Mouse (Mus musculus) embryonic facial prominence, embryonic 14.5 days (tissue): ENCODE measurements around the gene Gm3194. TPM values are rescaled to one million over a fixed set of nuclear protein-coding genes. Genes with fewer than 3 reads are reported as not detected.
"Not testable (repeated sequence)": the region's sequence is repeated elsewhere in the genome, so short reads cannot be mapped to it uniquely, and the experiment has no call there.

ENCODE experiments used
- ATAC-seq: fragments of 200-750 bp; cut with Nextera tagmentation; 2 replicates; pipeline ENCODE4 v1.8.0; 2017; ENCODE audit warnings: low read depth, moderate number of reproducible peaks, moderate TSS enrichment
- DNase-seq: peaks from one replicate; pipeline ENCODE4 v3.0.0-alpha.2; 2015; ENCODE audit warnings: low spot score
- H3K27ac ChIP-seq: fragments of 300-500 bp; sonication (generic); replicated peaks from 2 replicates; pipeline ENCODE4 v1.5.1; 2014; ENCODE audit warnings: low read depth, mild to moderate bottlenecking, low read length, moderate library complexity
- H3K27me3 ChIP-seq: fragments of 300-500 bp; sonication (generic); replicated peaks from 2 replicates; pipeline ENCODE4 v1.6.1; 2014; ENCODE audit warnings: low read length; ENCODE audit not compliant: control insufficient read depth, insufficient read depth
- H3K36me3 ChIP-seq: fragments of 300-500 bp; sonication (generic); 2 replicates; pipeline ENCODE4 v1.6.1; 2014; ENCODE audit warnings: low read length, mixed read lengths; ENCODE audit not compliant: control insufficient read depth, insufficient read depth
- H3K4me1 ChIP-seq: fragments of 300-500 bp; sonication (generic); 2 replicates; pipeline ENCODE4 v1.6.1; 2014; ENCODE audit warnings: antibody characterized with exemption, low read length; ENCODE audit not compliant: control insufficient read depth, insufficient read depth
- H3K4me2 ChIP-seq: fragments of 300-500 bp; sonication (generic); 2 replicates; pipeline ENCODE4 v1.6.1; 2014; ENCODE audit warnings: low read depth, mild to moderate bottlenecking, low read length, moderate library complexity, mixed read lengths
- H3K4me3 ChIP-seq: fragments of 300-500 bp; sonication (generic); 2 replicates; pipeline ENCODE4 v1.5.1; 2014; ENCODE audit warnings: low read depth, mild to moderate bottlenecking, low read length
- H3K9ac ChIP-seq: fragments of 300-500 bp; sonication (generic); 2 replicates; pipeline ENCODE4 v1.6.1; 2014; ENCODE audit warnings: low read depth, mild to moderate bottlenecking, low read length, moderate library complexity, mixed read lengths
- H3K9me3 ChIP-seq: fragments of 300-500 bp; sonication (generic); 2 replicates; pipeline ENCODE4 v1.6.1; 2016; ENCODE audit warnings: low read length; ENCODE audit not compliant: control insufficient read depth
- WGBS: fragments of 180-500 bp; shearing (Covaris S2); extraction: QIAGEN DNeasy Blood & Tissue Kit; methylation state at CpG from one replicate; pipeline ENCODE4 v1.1.7; 2014; 5-methylcytosine and 5-hydroxymethylcytosine counted together
- polyA plus RNA-seq: library from polyadenylated mRNA; unstranded; fragments of >200 nt; fragmentation: Nextera tagmentation; extraction: Ambion mirVana; gene quantifications from 2 replicates; pipeline ENCODE4 v1.2.1, GENCODE M21; 2014

Gene Gm3194
- polyA plus RNA-seq = 0.58 and 0.68 TPM in 2 replicates

DNA sequence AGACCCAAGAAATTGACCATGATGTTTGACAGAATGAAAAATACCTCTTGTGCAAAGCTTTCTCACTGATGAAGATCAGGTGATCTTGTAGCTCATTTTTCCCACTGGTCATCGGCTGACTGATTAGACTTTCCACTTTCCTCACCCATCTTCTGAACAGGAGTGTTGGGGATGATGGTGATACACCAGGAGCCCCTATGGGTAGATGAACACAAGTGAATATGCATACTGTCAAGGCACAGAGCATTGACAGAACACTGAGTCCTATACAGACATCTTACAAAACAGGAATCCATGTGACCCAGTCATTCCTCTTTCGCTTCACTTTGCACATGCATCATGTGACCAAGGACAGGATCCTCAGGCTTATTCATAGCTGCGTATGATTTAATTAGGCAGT is at the start of gene Gm3194:
Gene Gm3194 (minus strand): TSS at position 101 of the 400 bp plus-strand sequence.
- ATAC-seq, H3K27ac ChIP-seq, H3K4me2 ChIP-seq, H3K27me3 ChIP-seq, H3K4me1 ChIP-seq, H3K36me3 ChIP-seq, H3K9ac ChIP-seq, H3K4me3 ChIP-seq, H3K9me3 ChIP-seq, DNase-seq: not testable (repeated sequence)
- no CpG with 5 or more reads among the region's 3 CpGs for WGBS

DNA sequence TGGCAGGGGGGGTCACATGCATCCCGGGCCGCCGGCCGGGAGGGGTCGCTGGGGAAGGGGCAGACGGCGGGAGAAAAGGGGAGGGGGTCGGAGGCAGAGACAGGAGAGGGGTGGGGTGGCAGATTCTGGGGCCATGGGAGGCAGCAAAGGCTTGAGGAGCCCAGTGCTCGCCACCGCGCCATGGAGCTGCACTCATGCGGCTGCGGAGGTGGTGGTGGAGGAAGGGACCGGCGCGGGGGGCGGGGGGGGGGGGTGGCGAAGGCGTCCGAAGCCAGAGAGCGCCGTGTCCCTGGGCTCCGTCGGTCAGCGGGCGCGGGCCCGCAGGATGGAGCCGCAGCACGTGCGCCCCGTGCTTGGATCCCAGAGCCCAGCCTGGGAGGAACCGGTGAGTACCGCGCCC is 46.1 kb upstream of the Gm3194 start, which contains the start of gene Gm3488:
Gene Gm3488 (plus strand): TSS at position 301 of the 400 bp plus-strand sequence.
- not testable (repeated sequence) for H3K4me1 ChIP-seq, H3K27ac ChIP-seq, H3K9me3 ChIP-seq, H3K36me3 ChIP-seq, H3K27me3 ChIP-seq, H3K9ac ChIP-seq, DNase-seq, H3K4me3 ChIP-seq, ATAC-seq, H3K4me2 ChIP-seq
- WGBS = no CpG with 5 or more reads among the region's 35 CpGs

DNA sequence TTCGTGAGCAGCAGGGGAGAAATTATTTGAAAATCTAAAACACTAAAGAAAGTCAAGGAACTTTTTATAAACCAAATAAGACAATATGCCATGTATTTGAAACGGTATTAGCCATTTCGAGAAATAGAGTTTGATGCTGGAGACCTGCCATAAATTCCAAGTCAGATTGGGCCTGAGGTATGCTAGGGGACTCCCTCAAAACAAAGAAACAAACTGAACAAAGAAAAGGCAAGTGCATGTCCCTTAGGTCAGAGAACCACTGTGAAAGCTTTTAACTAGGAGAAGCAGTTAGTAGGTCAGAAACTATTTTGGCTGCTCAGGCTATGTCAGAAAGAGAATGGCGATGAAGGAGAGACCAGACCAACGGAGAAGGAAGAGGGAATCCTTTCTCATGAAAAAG is 28.6 kb upstream of the Gm3194 start, which contains the start of gene Gm3187:
Gene Gm3187 (plus strand): TSS at position 301 of the 400 bp plus-strand sequence.
- not testable (repeated sequence) for H3K9me3 ChIP-seq, H3K4me3 ChIP-seq, DNase-seq, ATAC-seq, H3K36me3 ChIP-seq, H3K4me1 ChIP-seq, H3K4me2 ChIP-seq, H3K27ac ChIP-seq, H3K27me3 ChIP-seq, H3K9ac ChIP-seq
- 88% methylated on average over 4 of the region's 5 CpGs for WGBS

DNA sequence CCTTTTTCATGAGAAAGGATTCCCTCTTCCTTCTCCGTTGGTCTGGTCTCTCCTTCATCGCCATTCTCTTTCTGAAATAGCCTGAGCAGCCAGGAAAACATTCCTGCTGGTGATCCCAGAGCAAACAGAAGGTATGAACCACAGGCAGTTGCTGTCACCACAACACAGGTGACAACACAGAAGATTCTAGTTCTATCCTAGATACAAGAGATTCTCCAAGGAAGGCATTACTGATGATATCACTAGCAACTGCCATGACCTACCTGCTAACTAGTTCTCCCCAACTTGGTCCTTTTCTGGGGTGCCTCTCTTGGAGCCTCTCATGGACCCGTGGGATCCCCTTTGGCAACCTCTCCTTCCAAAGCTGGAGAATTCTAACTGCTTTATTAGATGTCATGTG is 22.5 kb upstream of the Gm3194 start, which contains the start of gene Gm8246:
Gene Gm8246 (minus strand): TSS at position 101 of the 400 bp plus-strand sequence.
- H3K4me1 ChIP-seq, H3K36me3 ChIP-seq, H3K9me3 ChIP-seq, H3K4me2 ChIP-seq, H3K27ac ChIP-seq, H3K27me3 ChIP-seq, H3K9ac ChIP-seq, ATAC-seq, H3K4me3 ChIP-seq, DNase-seq: not testable (repeated sequence)
- WGBS = no CpG with 5 or more reads among the region's 3 CpGs

DNA sequence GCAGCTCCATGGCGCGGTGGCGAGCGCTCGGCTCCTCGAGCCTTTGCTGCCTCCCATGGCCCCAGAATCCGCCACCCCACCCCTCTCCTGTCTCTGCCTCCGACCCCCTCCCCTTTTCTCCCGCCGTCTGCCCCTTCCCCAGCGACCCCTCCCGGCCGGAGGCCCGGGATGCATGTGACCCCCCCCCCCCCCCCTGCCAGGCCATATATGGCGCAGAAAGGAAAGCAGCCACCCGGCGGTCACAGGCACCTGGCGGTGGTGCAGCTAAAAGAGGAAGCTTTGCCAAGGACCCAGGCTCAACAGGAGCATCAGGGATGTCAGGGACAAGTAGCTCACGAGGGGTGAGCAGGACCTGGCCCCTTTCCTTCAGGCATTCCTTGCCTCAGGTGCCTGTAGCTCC is 5.2 kb upstream of the Gm3194 start:
- no CpG with 5 or more reads among the region's 19 CpGs for WGBS
- not testable (repeated sequence) for ATAC-seq

DNA sequence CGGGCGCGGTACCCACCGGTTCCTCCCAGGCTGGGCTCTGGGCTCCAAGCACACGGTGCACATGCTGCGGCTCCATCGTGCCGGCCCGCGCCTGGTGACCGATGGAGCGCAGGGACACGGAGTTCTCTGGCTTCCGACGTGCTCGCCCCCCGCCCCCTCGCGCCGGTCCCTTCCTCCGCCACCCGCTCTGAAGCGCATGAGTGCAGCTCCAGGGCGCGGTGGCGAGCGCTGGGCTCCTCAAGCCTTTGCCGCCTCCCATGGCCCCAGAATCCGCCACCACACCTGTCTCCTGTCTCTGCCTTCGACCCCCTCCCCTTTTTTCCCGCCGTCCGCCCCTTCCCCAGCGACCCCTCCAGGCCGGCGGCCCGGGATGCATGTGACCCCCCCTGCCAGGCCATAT is 66.3 kb downstream of the Gm3194 start, which contains the start of gene Gm3500:
Gene Gm3500 (minus strand): TSS at position 101 of the 400 bp plus-strand sequence.
- not testable (repeated sequence) for H3K4me2 ChIP-seq, H3K36me3 ChIP-seq, DNase-seq, H3K4me1 ChIP-seq, H3K9me3 ChIP-seq, H3K27ac ChIP-seq, H3K9ac ChIP-seq, H3K4me3 ChIP-seq, H3K27me3 ChIP-seq, ATAC-seq
- WGBS = no CpG with 5 or more reads among the region's 37 CpGs

More for the DNA sequence above, 5.2 kb upstream of the Gm3194 start:
- not testable (repeated sequence) for H3K4me3 ChIP-seq, H3K27ac ChIP-seq, H3K4me2 ChIP-seq, H3K4me1 ChIP-seq, H3K27me3 ChIP-seq, DNase-seq, H3K9me3 ChIP-seq, H3K9ac ChIP-seq, H3K36me3 ChIP-seq

Other genes starting within 250 kb of the Gm3194 start
- gene Gm3526, start 194.9 kb downstream of the Gm3194 start, polyA plus RNA-seq = not detected in 2 replicates
- gene Gm3542, start 120.5 kb downstream of the Gm3194 start, polyA plus RNA-seq = not detected in 2 replicates
- gene Gm3500, start 66.4 kb downstream of the Gm3194 start, polyA plus RNA-seq = not detected in 2 replicates
- not detected in 2 replicates for gene Gm8246, start 22.4 kb upstream of the Gm3194 start, polyA plus RNA-seq
- not detected in 2 replicates for gene Gm3187, start 28.7 kb upstream of the Gm3194 start, polyA plus RNA-seq
- 0.46 and 0.63 TPM in 2 replicates for gene Gm3488, start 46.2 kb upstream of the Gm3194 start, polyA plus RNA-seq
- gene Gm3532, start 83.0 kb upstream of the Gm3194 start, polyA plus RNA-seq = not detected in 2 replicates
- gene Gm8265, start 177.6 kb upstream of the Gm3194 start, polyA plus RNA-seq = not detected in 2 replicates
- not detected in 2 replicates for gene Gm9603, start 232.0 kb upstream of the Gm3194 start, polyA plus RNA-seq